Mouse (Mus musculus): Measurements from ENCODE around the gene Hpn. TPM values are rescaled to one million over a fixed set of nuclear protein-coding genes. Genes with fewer than 3 reads are reported as not detected.

The Hpn gene
- total RNA-seq, 1 experiment from 2014 or later = 1.2 TPM

- ATAC-seq (ENCODE audit: extremely low read depth, insufficient number of reproducible peaks, low FRiP score, poor library complexity, severe bottlenecking) = no peak
These were observed 30.6 kb upstream of the Hpn start for GRCm38 (mm10) chr7:31145596-31146160.

GRCm38 (mm10) chr7:31144886-31145285 is 29.8 kb upstream of the Hpn start:
- ATAC-seq (ENCODE audit: extremely low read depth, insufficient number of reproducible peaks, low FRiP score, poor library complexity, severe bottlenecking) = no peak

DNA sequence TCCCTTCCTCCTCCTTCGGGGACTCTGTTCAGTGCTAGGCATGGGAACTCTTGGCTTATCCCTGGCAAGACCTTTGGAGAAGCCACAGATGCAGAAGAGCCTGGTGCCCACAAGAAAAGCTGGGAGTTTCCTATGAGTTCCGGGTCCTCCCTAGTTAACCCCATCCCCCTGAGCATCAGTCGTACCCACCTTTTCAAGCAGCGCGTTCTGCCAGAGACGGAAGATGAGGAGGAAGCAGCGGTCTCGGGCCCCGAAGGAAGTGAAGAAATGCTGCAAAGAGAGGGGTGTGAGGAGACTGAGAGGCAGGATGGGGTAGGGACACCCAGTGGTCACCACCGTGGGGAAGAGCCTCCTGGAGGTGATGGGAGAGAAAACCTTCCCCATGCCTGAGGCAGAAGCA is 25.9 kb upstream of the Hpn start:
- no peak for ATAC-seq (ENCODE audit: extremely low read depth, insufficient number of reproducible peaks, low FRiP score, poor library complexity, severe bottlenecking)

DNA sequence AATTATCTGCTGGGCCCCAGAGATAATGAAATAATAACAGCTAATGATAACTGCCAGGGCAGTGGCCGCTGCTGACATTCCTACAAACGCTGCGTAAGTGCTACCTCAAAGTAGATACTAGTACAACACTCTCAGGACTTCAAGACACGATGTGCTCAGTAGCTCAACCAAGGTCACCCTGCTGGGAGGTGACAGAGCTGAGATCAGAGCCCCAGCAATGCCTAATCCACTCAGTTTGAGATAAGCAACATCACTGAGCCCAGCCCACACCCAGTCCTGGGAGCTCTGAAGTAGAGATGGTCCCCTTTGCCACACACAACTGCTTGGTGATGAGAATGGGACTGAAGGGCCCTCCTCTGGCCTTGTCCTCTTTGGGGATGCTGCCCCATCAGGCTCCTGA is 25.2 kb upstream of the Hpn start:
- no peak for ATAC-seq (ENCODE audit: extremely low read depth, insufficient number of reproducible peaks, low FRiP score, poor library complexity, severe bottlenecking)

- peak; percentile 78 for ATAC-seq (ENCODE audit: extremely low read depth, insufficient number of reproducible peaks, low FRiP score, poor library complexity, severe bottlenecking)
These were observed 24.7 kb upstream of the Hpn start for GRCm38 (mm10) chr7:31139765-31140164.

DNA sequence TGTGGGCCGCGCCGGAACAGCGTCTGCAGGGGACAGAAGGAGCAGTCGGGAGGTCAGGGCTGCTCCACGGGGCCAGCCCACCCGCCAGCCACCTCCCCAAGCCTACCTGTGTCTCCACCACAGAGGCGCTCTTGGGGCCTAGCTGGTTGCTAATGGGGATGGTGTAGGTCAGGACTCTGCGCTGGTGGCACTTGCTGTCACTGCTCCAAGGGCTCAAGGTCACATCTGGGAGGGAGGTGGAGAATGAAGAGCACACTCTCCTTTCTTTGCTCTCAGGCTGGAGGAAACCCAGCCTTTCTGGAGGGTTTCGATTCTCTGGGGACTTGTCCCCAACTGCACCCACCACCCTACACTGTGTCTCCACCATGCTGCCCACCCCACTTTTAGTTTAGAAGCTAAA is 20.6 kb upstream of the Hpn start:
- ATAC-seq (ENCODE audit: extremely low read depth, insufficient number of reproducible peaks, low FRiP score, poor library complexity, severe bottlenecking) = no peak

DNA sequence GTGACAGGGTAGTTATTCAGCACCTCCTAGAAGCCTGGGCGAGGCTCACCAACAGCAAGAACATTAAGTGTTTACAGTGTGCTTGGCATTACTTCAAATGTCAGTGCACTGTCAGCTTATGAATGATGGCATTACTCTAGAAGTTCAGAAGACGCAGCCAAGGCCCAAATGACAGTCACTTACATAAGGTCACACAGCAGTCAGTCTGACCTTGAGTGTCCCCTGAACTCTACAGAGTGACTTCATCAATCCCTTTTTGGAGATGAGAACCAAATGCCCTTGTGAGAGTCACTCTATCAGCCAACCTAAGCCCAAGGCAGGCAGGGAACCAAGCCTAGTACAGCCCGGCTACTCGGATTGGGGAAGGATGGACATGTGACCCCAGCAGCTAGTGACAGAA is 16.8 kb upstream of the Hpn start:
- ATAC-seq (ENCODE audit: extremely low read depth, insufficient number of reproducible peaks, low FRiP score, poor library complexity, severe bottlenecking) = no peak

DNA sequence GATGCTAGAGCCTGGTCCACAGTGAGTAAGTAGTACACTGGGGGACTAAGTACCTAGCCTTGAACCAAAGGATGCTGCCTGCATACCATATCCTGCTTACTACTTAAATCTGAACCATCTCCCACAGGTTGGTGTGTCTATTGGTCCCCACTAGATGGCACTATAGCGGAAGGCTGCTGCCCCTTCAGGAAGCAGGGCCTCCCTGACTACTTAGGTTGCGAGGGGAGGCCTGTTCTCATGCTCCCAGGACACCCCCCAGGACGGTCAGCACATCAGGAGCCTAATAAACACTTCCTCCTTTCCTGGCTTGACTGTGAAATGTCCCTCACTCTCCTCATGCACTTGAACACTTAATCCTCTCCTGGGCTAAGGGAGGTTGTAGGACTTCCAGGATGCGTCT is 15.8 kb upstream of the Hpn start:
- ATAC-seq (ENCODE audit: extremely low read depth, insufficient number of reproducible peaks, low FRiP score, poor library complexity, severe bottlenecking) = peak; percentile 61; the same call in 1 of the 2 replicates

DNA sequence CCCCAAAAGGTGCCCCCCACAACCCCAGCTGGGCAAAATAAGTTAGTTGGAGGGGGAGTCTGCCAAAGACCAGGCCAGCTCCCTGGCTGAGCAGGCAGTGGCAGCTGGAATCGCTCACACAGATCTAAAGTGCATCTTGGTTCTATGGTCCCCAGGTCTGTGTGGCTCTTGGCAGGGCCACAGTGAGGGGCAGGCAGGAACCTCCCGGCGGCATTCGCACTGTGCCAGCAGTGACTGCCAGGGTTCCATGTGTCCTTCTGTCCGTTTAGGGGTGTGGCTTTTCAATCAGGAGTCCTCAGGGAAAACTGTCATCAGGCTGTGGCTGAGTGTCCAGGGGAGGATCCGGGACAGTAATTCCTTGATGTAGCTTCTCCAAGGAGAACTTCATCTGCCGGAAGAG is 15.1 kb upstream of the Hpn start:
- no peak for ATAC-seq (ENCODE audit: extremely low read depth, insufficient number of reproducible peaks, low FRiP score, poor library complexity, severe bottlenecking)

GRCm38 (mm10) chr7:31128157-31128705 is 13.1 kb upstream of the Hpn start:
- ATAC-seq (ENCODE audit: extremely low read depth, insufficient number of reproducible peaks, low FRiP score, poor library complexity, severe bottlenecking) = no peak

- no peak for ATAC-seq (ENCODE audit: extremely low read depth, insufficient number of reproducible peaks, low FRiP score, poor library complexity, severe bottlenecking)
These were observed 12.0 kb upstream of the Hpn start, which contains the start of gene Scn1b for GRCm38 (mm10) chr7:31126851-31127724. Gene Scn1b, minus strand, starts transcription at chr7:31127003.

GRCm38 (mm10) chr7:31126211-31126751 is 11.2 kb upstream of the Hpn start:
- ATAC-seq (ENCODE audit: extremely low read depth, insufficient number of reproducible peaks, low FRiP score, poor library complexity, severe bottlenecking) = no peak

GRCm38 (mm10) chr7:31125116-31125515 is 10.0 kb upstream of the Hpn start:
- no peak for ATAC-seq (ENCODE audit: extremely low read depth, insufficient number of reproducible peaks, low FRiP score, poor library complexity, severe bottlenecking)

- ATAC-seq (ENCODE audit: extremely low read depth, insufficient number of reproducible peaks, low FRiP score, poor library complexity, severe bottlenecking) = no peak
These were observed 9.3 kb upstream of the Hpn start for GRCm38 (mm10) chr7:31124381-31124780.

DNA sequence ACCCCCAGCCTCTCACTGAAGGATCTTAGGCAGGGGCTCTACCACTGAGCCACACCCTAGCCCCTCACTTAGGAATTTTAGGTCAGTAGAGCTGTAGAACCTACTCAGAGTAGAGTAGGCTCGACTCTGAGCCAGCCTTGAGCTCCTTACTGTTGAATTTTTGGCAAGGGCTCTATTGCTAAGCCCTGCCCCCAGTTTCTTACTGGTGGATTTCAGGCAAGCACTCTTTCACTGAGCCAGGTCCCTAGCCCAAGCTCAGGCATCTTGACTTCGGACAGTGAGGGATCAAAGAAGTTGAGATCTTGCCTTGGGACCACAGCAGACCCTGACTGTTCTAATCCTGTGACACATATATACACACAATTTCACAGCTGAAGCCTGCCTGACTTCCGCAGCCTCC is 8.6 kb upstream of the Hpn start:
- ATAC-seq (ENCODE audit: extremely low read depth, insufficient number of reproducible peaks, low FRiP score, poor library complexity, severe bottlenecking) = no peak

- no peak for ATAC-seq (ENCODE audit: extremely low read depth, insufficient number of reproducible peaks, low FRiP score, poor library complexity, severe bottlenecking)
These were observed 7.8 kb upstream of the Hpn start for GRCm38 (mm10) chr7:31122641-31123631.

DNA sequence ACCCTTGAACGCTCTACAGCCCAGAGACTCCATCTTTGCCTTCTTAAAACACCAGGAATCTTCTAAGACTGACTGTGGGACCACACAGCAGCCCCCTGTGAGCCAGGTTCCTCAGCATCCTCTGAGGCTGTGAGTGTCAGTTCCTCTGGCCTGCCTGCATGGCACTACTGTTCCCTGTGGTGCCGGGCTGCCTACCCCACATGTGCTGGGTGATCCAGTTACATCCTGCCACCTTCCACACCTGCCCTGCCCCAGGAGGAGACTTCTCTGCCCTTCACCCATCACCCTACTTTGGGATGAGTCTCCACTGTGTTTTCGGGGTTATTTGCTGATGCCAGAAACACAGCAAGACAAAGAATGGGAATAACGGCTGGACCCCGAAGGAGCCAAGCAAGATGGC is 4.5 kb upstream of the Hpn start:
- no peak for ATAC-seq (ENCODE audit: extremely low read depth, insufficient number of reproducible peaks, low FRiP score, poor library complexity, severe bottlenecking)

DNA sequence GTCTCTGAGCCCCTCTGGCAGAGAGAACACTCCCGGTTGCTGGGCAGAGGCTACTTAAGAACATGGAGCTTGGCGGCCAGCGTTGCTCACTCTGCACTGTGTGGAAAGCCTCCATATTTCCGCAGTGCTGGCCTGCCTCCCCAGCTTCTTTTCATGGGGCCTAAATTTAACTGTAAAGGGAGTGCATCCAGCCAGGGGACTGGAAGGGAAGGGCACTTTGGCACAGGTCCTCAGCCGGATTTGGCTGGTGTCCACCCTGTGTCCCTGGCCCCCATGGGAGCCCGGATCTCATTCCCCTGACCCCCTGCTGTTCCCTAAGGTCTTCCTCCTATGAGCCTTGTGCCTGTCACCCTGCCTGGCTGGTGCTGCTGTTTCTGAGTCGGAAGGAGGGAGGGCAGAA is 3.4 kb upstream of the Hpn start:
- ATAC-seq (ENCODE audit: extremely low read depth, insufficient number of reproducible peaks, low FRiP score, poor library complexity, severe bottlenecking) = no peak

DNA sequence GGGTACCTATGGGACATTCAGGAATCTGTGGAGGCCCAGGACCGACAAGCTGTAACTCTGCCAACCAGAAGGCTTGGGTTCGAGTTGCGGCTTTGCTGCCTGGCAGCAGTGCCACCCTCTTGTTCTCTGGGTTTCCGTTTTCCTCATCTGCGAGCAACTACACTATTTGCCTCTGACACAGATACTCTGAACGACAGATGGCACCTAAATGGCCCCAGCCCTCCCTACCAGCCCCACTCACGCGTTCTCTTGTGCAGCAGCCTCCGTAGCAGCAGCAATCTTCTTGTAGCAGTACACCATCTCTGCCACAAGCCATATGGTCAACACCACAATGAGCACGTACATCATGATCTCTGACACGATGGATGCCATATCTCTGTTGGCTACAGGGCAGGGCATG is 2.4 kb upstream of the Hpn start:
- no peak for ATAC-seq (ENCODE audit: extremely low read depth, insufficient number of reproducible peaks, low FRiP score, poor library complexity, severe bottlenecking)
